Mouse (Mus musculus) lung, postnatal 14 days (tissue): ENCODE results near the gene Dda1.

Experiments
- DNase-seq: peaks from one replicate; pipeline ENCODE4 v3.0.0; 2021

Dda1 gene

GRCm38 (mm10) chr8:71497077-71497645 lies 28.2 kb downstream of the Dda1 start:
- no peak for DNase-seq

- no peak for DNase-seq
These were observed 29.0 kb downstream of the Dda1 start for GRCm38 (mm10) chr8:71497881-71498501.

GRCm38 (mm10) chr8:71498816-71499690 lies 30.1 kb downstream of the Dda1 start:
- DNase-seq, result peak; percentile 58

- DNase-seq, result no peak
These were observed 35.4 kb downstream of the Dda1 start for GRCm38 (mm10) chr8:71504349-71504748.

- no peak for DNase-seq
These were observed 36.3 kb downstream of the Dda1 start for GRCm38 (mm10) chr8:71505326-71505725.

- DNase-seq, result peak; percentile 46
These were observed 37.0 kb downstream of the Dda1 start for GRCm38 (mm10) chr8:71505979-71506378.

GRCm38 (mm10) chr8:71507589-71508104 lies 38.6 kb downstream of the Dda1 start:
- peak; percentile 70 for DNase-seq

GRCm38 (mm10) chr8:71509316-71509715 lies 40.3 kb downstream of the Dda1 start:
- DNase-seq, result no peak

GRCm38 (mm10) chr8:71511644-71512043 lies 42.6 kb downstream of the Dda1 start, which contains the start of gene Plvap:
Plvap (minus strand) TSS chr8:71511752.
- peak; percentile 62 for DNase-seq

- no peak for DNase-seq
These were observed 44.2 kb downstream of the Dda1 start for GRCm38 (mm10) chr8:71513018-71513754.

GRCm38 (mm10) chr8:71515043-71515442 lies 46.0 kb downstream of the Dda1 start:
- DNase-seq, result no peak

- DNase-seq, result no peak
These were observed 47.8 kb downstream of the Dda1 start for GRCm38 (mm10) chr8:71516786-71517185.

GRCm38 (mm10) chr8:71519037-71519825 lies 50.2 kb downstream of the Dda1 start:
- DNase-seq, result peak; percentile 83

GRCm38 (mm10) chr8:71521634-71522033 lies 52.6 kb downstream of the Dda1 start:
- DNase-seq, result peak; percentile 98

- no peak for DNase-seq
These were observed 56.4 kb downstream of the Dda1 start, which contains the start of gene Ccdc194 for GRCm38 (mm10) chr8:71525226-71526050. Ccdc194 (minus strand) TSS chr8:71525711.
